Mouse (Mus musculus) heart, postnatal 0 days (tissue): ENCODE measurements at regions not wholly inside any gene's neighbourhood (a gene's known extent, or its start where the extent isn't known, plus 50 kb on each side); places are given as distances from the start of the nearest gene placed in this dataset.

ENCODE experiments used
- ATAC-seq: fragments of 200-750 bp; cut with Nextera tagmentation; 2 replicates; pipeline ENCODE4 v1.8.0; 2017; ENCODE audit warnings: low read depth, moderate number of reproducible peaks, moderate library complexity; ENCODE audit not compliant: insufficient read depth
- DNase-seq: peaks from one replicate; pipeline ENCODE4 v3.0.0-alpha.2; 2016; ENCODE audit warnings: low spot score
- H3K27ac ChIP-seq: fragments of 300-500 bp; sonication (generic); 2 replicates; pipeline ENCODE4 v1.5.1; 2014; ENCODE audit warnings: low read depth, mild to moderate bottlenecking
- H3K27me3 ChIP-seq: fragments of 300-500 bp; sonication (generic); 2 replicates; pipeline ENCODE4 v1.6.1; 2014; ENCODE audit warnings: low read length, mixed read lengths; ENCODE audit not compliant: control insufficient read depth, insufficient read depth
- H3K36me3 ChIP-seq: fragments of 300-500 bp; sonication (generic); replicated peaks from 2 replicates; pipeline ENCODE4 v1.6.1; 2014; ENCODE audit warnings: low read length, mixed read lengths; ENCODE audit not compliant: control insufficient read depth, insufficient read depth
- H3K4me1 ChIP-seq: fragments of 300-500 bp; sonication (generic); 2 replicates; pipeline ENCODE4 v1.6.1; 2014; ENCODE audit warnings: antibody characterized with exemption; ENCODE audit not compliant: control insufficient read depth, insufficient read depth
- H3K4me2 ChIP-seq: fragments of 300-500 bp; sonication (generic); 2 replicates; pipeline ENCODE4 v1.6.1; 2014; ENCODE audit warnings: low read depth, mild to moderate bottlenecking, low read length, moderate library complexity
- H3K4me3 ChIP-seq: fragments of 300-500 bp; sonication (generic); 2 replicates; pipeline ENCODE4 v1.5.1; 2014; ENCODE audit warnings: low read depth, low read length
- H3K9ac ChIP-seq: fragments of 300-500 bp; sonication (generic); replicated peaks from 2 replicates; pipeline ENCODE4 v1.6.1; 2014; ENCODE audit warnings: low read depth, low read length, mixed read lengths
- H3K9me3 ChIP-seq: fragments of 300-500 bp; sonication (generic); replicated peaks from 2 replicates; pipeline ENCODE4 v1.6.1; 2016; ENCODE audit warnings: low read length; ENCODE audit not compliant: control insufficient read depth
- CTCF ChIP-seq: IDR thresholded peaks from 2 replicates; pipeline ENCODE4 v1.5.1; 2016; ENCODE audit warnings: antibody characterized with exemption, control low read depth, low read depth
- EP300 ChIP-seq: IDR thresholded peaks from 2 replicates; pipeline ENCODE4 v1.6.1; 2016; ENCODE audit warnings: antibody characterized with exemption, low read depth
- WGBS: fragments of 180-500 bp; shearing (Covaris S2); extraction: QIAGEN DNeasy Blood & Tissue Kit; methylation state at CpG from one replicate; pipeline ENCODE4 v1.1.7; 2014; 5-methylcytosine and 5-hydroxymethylcytosine counted together

DNA sequence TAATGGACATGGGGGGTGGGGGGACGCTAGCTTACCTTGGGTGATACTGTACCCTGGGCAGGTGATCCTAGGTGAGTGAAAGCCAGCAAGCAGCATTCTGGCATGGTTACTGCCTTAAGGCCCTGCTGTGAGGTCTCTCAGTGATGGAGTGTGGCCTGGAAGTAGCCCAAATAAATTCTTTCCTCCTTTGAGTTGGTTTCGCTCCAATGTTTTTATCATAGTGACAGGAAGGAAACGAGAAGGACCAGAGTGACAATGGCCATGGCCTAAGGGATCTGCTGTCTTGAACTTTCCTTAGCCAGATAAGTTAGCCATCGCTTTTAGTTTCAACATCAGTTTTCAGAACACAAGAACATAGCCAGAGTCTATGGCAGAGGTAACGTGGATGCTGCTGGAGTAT is 282.7 kb downstream of the Cxcl12 start:
- TF ChIP-seq EP300 (no peak), CTCF (no peak)
- no peak for ATAC-seq
- Histone ChIP-seq H3K4me2 (no peak overlapping the region), H3K36me3 (no peaks in the 10 kb centered on the region), H3K9me3 (no peaks in the 10 kb centered on the region), H3K27ac (no peak overlapping the region), H3K4me1 (no peaks in the 10 kb centered on the region), H3K27me3 (no peaks in the 10 kb centered on the region), H3K4me3 (no peak overlapping the region), H3K9ac (no peak overlapping the region)
- WGBS, result 56% methylated on average over 5 of the region's 5 CpGs
- no peak for DNase-seq

DNA sequence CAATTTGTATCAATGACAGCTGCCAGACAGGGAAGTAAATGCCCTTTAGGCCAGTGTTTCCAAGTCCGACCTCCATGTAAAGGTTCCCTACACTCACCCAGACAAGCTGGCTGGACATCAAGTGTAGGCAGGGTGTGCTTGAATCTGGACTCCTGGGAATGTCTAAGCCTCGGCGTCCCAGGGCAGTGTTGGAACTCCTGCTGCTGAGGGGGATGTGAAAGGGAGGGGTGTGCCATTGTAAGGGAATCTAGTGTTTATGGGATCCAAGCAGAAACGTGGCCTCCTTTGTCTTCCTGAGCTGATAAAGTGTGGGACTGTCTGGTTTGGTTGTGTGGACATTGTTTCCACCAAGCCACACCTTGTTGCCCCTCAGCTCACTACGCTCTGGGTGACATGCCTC is 291.9 kb downstream of the Cxcl12 start:
- Histone ChIP-seq H3K27ac (0 out of 2 replicates have a peak overlapping the region, but pooled peaks have one; percentile 15), H3K9ac (no peak overlapping the region), H3K9me3 (no peaks in the 10 kb centered on the region), H3K36me3 (no peaks in the 10 kb centered on the region), H3K4me3 (no peak overlapping the region), H3K27me3 (no peaks in the 10 kb centered on the region), H3K4me2 (no peak overlapping the region), H3K4me1 (0 out of 2 replicates have a peak, but pooled peaks cover 8% of the 10 kb centered on the region)
- DNase-seq (peak; percentile 41), ATAC-seq (no peak)
- WGBS, result 36% methylated on average over 5 of the region's 5 CpGs
- TF ChIP-seq EP300 (no peak), CTCF (no peak)

DNA sequence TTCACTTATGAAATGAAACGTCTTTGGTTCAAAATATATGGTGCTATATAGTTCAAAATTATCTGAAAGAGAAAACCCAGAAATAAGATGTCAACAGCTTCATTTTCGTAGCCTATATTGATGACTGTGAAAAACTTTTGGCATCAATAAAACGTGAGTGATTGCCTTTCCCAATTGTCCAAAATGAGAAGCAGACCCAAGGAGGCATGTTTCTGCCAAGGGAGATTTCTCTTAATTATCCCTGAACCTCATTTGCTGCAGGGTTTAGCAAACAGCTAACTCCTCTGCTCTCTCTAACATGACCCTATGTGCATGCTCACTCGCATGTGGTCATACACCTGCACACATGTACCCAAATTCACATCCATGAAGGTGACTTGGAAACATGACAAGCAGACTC is 296.8 kb downstream of the Cxcl12 start:
- no peak for ATAC-seq
- H3K27ac ChIP-seq, result no peak overlapping the region

DNA sequence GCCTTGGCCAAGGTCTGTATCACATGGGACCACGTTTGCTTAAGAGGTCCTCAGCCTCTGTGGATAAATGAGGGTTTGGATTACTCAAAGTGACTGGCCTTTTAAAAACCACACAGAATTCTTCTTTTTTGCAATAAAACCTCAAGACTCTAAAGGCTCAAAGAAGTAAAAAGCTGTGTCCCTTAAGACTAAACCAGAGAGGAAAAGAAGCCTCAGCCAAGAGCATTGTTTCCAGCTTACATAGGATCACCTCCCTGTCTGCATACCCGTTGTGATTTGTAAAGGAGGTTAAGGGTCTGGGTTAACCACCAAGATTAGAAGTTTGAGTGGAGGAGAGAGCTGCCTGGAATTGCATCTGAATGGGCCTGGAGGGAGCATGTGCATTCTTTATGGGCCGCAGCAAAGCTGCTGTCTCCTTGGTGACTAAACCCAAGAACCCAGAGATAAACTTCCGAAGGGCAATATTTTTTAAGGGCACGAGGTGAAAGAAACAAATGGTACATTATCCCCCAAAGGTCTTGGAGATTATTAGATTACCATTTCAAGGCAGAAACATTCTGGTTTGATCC is 297.4 kb downstream of the Cxcl12 start:
- H3K27ac ChIP-seq, result no peak overlapping the region
- DNase-seq (no peak), ATAC-seq (no peak)
- H3K4me3 ChIP-seq, result no peak overlapping the region
- H3K4me1 ChIP-seq, result 0 out of 2 replicates have a peak, but pooled peaks cover 4% of the 10 kb centered on the region
- no peak for TF ChIP-seq CTCF
- no peak for TF ChIP-seq EP300
- no peak overlapping the region for H3K9ac ChIP-seq
- no peaks in the 10 kb centered on the region for H3K36me3 ChIP-seq
- no peak overlapping the region for H3K4me2 ChIP-seq
- 46% methylated on average over 5 of the region's 5 CpGs for WGBS
- peaks cover 8% of the 10 kb centered on the region for H3K9me3 ChIP-seq
- H3K27me3 ChIP-seq, result no peaks in the 10 kb centered on the region

More for the DNA sequence above, 296.8 kb downstream of the Cxcl12 start:
- Histone ChIP-seq H3K4me3 (no peak overlapping the region), H3K4me1 (0 out of 2 replicates have a peak, but pooled peaks cover 8% of the 10 kb centered on the region), H3K9ac (no peak overlapping the region), H3K4me2 (no peak overlapping the region), H3K9me3 (peaks cover 8% of the 10 kb centered on the region), H3K36me3 (no peaks in the 10 kb centered on the region), H3K27me3 (no peaks in the 10 kb centered on the region)
- DNase-seq, result no peak
- 87% methylated on average over 4 of the region's 4 CpGs for WGBS
- no peak for TF ChIP-seq CTCF
- no peak for TF ChIP-seq EP300

DNA sequence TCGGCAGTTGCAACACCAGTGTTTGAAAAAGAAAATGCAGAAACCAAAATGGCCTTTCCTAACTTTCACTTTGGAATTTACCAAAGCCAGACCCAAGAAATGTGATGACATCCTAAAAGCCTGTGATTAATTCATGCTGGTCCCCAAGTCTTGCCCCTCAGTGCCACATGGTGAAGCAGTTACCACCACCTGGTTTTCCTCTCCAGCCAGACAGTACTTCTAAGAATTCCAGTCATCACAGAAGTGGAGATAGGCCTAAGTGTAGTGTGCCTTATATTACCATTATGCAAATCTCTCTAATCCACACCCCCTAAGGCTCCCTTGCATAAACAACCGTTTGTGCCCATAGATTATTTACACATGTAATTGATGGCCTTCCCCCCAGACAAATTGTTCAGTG is 311.0 kb downstream of the Cxcl12 start:
- ATAC-seq (no peak), DNase-seq (no peak)
- 51% methylated on average over 2 of the region's 2 CpGs for WGBS
- no peak overlapping the region for H3K4me2 ChIP-seq
- H3K27me3 ChIP-seq, result no peaks in the 10 kb centered on the region
- no peak overlapping the region for H3K4me3 ChIP-seq
- no peaks in the 10 kb centered on the region for H3K36me3 ChIP-seq
- H3K27ac ChIP-seq, result no peak overlapping the region
- H3K4me1 ChIP-seq, result 0 out of 2 replicates have a peak, but pooled peaks cover 4% of the 10 kb centered on the region
- no peak for TF ChIP-seq CTCF
- TF ChIP-seq EP300, result no peak
- no peak overlapping the region for H3K9ac ChIP-seq
- H3K9me3 ChIP-seq, result no peaks in the 10 kb centered on the region

DNA sequence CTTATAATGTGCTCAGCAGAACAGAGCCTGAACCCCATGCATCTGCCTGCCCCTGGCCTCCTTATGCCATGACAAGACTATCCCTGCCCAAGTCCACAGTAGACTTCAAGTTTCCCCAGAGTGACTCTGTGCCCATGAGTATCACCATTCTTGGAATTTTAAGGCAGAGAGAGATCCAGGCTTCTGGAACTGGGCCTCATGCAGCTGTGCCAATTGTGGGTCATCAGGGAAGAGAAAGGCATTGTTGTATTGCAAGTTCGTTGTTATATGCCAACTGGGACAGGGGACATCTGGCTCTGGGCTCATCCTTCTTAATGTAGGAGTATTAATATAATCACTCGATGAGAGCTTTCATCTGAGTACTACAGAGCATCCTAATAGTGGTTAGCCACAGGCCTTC is 312.1 kb downstream of the Cxcl12 start:
- Histone ChIP-seq H3K4me1 (0 out of 2 replicates have a peak, but pooled peaks cover 4% of the 10 kb centered on the region), H3K9me3 (no peaks in the 10 kb centered on the region), H3K9ac (no peak overlapping the region), H3K27me3 (no peaks in the 10 kb centered on the region), H3K4me2 (no peak overlapping the region), H3K4me3 (no peak overlapping the region), H3K27ac (no peak overlapping the region), H3K36me3 (no peaks in the 10 kb centered on the region)
- ATAC-seq (no peak), DNase-seq (no peak)
- TF ChIP-seq EP300 (no peak), CTCF (no peak)
- 76% methylated on average over 2 of the region's 2 CpGs for WGBS
